Mouse (Mus musculus) urinary bladder, adult 18-20 months (tissue): ENCODE results near the gene Zfp629.
"Not testable (repeated sequence)": the region's sequence is repeated elsewhere in the genome, so short reads cannot be mapped to it uniquely, and the experiment has no call there.

Experiments used
- DNase-seq, 2 experiments: peaks; one replicate each; pipeline ENCODE4 v3.0.0; 2022; ENCODE audit warnings: low spot score in 2 of 2, mixed read lengths in 2 of 2

The Zfp629 gene

DNA sequence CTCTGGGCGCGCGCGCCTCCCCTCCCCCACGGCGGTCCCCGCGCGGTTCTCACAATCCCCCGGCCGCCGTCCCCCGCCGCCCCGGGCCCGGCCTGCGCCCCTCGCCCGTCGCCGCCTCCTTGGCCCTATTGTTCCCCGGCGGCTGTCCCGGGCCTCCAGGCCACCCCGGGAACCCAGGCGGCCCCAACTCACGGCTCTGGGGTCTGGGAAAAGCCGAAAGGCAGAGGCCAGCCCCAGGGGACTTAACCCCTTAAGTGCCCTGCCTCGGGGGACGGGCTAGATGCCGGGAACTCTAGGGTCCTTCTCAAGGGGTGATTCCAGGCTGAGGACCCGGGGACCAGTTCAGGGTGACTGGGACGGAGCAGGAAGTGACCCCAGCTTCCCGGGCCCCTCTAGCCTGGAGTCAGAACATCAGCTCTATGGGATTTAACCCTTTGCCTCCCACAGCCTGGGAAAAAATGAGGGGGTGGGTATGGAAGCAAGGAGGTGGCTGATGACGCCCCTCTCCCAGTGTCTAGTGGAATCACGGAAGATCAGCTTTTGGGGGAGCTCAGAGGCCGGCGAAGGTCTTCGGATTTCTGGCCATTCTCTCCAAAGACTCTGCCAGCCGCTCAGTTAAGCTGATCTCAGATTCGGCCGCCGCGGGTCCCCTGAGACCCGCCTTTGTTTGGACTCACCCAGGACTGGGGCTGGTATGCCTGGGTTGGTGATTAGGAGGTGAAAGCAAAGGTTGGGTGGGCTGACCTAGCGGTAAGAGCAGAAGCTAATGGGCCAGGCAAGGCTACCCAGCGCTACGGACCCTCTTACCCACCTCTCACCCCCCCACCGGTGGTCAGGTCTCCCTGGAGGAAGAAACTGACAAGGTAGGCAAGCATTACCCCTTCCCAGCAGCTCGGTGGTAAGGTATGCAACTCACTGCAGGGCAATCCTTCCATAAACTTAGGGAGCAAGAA, at the start of gene Zfp629:
Gene Zfp629, minus strand, starts transcription at position 907 of the 953 bp plus-strand sequence.
- DNase-seq = peak; percentile 49 to 64

DNA sequence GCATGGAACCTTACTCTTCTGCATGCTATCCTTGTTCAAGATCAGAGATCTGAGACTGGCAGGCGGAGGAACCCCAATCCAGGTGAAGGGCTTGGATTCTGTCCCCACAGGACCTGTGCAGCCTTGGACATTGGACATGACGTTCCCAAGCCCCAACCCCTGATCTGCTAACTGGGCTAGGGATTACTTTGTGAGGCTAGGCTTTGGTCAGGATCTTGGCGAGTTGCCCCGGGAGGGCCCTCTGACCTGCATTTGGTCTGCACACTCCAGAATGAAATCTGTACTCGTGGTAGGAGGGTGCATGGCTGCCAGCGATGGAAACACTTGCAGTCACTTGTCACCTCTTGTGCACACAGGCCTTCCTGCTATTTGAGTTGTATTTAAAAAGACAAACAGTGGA, 47.3 kb upstream of the Zfp629 start:
- DNase-seq = no peak

DNA sequence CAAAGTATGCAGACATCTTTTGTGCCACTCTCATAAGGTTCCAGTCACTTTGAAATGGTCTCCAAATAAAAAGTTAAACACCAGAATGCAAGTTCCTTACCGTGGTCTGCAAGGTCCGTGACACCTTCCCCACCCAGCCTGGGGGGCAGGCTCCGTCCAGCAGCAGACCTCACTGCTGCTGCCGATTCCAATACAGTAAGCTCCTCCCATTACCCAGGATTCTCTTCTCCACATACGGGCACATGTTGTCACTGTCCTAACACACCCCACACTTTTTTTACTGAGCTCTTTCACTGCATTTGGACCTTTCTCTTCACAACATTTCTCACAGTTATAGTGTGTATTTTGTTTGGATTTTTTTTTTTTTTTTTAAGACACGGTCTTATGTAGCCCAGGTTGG, 46.2 kb upstream of the Zfp629 start:
- no peak for DNase-seq

DNA sequence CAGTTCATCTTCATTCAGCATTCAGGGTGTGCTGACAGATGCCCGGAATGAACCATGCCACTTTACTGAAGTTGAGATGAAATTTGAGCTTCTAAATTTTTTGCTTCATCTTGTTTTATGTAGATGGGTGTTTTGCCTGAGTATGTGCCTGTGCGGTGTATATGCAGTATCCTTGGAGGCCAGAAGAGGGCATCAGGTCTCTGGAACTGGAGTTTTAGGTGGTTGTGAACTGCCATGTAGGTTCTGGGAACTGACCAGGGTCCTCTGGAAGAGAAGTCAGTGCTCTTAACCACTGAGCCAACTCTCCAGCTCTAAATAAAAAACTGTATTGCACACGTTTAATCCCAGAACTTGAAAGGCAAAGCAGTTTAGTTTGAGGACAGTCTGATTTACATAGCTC, 45.3 kb upstream of the Zfp629 start:
- no peak for DNase-seq

DNA sequence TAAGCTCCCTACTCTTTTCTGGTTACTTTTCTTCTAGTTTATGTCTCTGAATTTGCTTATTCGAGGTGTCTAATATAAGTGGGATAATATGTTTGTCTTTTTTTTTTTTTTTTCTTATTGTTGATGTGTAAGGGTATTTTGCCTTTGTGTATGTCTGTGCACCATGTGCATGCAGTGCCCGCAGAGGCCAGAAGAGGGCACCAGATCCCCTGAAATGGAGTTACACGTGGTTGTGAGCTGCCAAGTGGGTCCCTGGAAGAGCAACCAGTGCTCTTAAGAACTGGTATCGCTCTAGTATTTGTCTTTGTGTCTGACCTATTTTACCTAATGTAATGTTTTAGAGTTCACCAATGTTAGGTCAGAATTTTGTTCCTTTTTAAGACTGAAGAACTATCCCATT, 41.3 kb upstream of the Zfp629 start:
- DNase-seq = no peak

DNA sequence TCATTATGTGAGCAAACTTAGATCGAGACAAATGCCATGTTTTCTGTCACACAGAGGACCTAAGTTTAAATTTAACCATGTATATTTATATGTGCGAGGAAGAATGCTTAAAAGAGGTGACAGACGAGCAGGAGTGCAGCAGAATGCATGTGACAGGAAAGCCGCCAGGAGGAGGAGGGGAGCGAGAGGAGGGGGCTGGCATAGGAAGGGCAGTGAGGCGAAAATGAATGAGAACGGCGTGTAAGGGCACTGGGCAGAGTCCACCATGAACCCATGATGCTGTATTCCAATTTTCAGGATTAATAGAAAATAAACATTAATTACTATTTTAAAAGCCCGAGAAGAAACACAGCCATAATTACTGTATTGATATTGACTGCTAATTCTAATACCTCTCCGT, 38.7 kb upstream of the Zfp629 start:
- no peak for DNase-seq

DNA sequence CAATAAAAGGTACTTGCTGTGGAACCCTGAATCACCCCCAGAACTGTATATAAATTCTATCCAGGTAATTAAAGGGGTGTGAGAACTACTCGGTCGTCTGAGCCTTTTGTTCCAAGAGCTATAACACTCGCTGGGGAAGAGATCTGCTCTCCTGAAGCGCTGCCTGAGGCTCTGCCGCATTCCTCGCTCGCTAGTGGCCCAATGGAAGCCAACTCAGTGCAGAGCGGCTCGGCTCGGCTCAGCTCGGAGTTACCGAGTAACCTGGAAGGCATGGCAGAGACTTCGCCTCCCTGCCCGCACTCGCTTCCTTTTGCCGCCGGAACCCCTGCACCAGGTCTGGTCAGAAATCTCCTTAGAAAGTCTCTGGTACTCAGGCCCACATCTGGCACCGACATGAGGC, 36.5 kb upstream of the Zfp629 start:
- no peak for DNase-seq

DNA sequence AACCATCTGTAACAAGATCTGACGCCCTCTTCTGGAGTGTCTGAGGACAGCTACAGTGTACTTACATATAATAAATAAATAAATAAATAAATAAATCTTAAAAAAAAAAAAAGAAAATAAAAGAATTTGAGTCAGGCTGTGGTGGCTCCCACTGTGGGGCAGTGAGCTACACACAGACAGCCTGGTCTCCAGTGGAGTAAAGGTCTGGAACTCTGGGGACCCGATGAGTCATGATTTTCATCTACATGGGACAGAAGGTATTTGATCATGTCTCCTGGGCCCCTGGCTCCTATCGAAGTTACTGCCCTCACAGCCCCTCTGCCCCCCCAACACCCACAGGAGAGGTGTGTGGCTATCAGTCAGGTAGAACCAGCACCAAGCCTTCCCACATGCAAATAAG, 36.0 kb upstream of the Zfp629 start:
- DNase-seq = no peak

DNA sequence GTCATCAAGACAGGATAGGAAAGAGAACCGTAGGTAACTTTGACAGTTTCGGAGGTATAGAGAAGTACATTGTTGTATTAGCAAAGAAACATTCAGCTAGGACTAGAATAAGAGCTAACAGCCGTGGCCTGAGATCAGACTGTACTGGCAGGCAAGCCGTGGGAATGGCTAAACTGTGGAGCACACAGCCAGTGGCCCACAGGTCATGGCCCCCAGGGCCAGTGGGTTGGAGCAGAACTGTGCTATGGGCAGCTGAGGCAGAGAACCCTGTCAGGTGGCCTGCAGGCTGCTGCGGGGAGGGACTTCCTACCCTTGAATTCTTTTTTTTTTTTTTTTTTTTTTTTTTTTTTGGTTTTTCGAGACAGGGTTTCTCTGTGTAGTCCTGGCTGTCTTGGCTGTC, 33.6 kb upstream of the Zfp629 start:
- DNase-seq = no peak

DNA sequence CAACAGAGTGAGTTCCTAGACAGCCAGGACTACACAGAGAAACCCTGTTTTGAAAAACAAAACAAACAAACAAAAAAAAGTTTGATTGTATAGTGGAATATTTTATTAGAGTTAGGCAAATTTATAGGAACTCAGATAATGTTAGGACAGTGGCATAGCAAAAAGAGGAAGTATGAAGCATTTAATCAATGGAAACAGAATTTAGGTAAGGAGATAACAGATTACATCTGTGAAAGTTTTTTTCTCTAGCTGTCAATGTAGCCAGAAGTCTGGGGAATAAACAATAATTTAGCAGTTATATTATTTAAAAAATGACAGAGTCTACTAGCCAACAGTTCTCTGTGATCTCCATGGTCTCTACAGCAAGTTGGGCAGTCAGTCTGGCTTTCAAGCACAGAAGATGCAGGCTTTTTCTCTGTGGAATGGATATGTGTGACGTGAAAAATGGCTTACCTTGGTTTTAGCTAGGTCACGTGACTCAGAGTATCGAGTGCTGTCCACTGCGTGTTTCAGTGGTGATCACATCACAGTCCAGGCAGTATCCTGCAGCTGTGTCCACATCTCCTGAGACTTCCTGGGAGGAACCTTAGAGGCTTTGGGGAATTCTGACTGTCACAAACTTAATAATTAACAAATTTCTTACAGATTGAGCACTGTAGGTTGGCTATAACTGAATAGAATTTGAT, 33.1 kb upstream of the Zfp629 start:
- no peak for DNase-seq

DNA sequence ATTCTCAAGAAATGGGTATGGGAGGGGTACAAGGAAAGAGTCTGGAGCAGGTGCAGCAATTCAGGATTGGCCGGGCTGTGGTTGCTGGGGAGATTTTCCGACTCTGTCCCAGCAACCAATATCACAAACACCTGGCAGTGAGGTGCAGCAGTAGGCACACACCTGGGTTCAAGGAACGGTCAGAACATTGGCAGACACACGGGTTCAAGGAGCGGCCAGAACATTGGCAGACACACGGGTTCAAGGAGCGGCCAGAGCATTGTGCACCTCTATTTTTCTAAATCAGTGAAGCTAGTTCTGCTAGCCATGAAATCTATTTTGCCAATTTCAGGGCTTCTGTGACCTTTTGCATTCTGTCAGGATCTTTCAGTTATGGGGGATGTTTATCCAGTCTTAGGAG, 32.0 kb upstream of the Zfp629 start:
- DNase-seq = not testable (repeated sequence)

DNA sequence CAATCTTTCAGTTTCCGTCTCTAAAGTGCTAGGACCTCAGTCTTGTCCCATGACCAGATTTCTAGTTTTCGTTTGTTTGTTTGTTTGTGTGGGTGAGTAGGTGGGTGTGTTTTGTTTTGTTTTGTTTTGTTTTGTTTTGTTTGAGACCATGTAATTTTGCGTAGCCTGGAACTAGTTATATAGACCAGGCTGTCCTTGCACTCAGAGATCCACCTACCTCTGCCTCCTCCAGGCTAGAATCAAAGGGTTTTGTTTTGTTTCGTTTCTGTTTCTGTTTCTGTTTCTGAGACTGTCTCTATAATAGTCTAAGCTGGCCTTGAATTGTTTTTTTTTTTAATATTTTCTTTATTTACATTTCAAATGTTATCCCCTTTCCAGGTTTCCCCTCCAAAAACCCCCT, 30.8 kb upstream of the Zfp629 start:
- DNase-seq = no peak

DNA sequence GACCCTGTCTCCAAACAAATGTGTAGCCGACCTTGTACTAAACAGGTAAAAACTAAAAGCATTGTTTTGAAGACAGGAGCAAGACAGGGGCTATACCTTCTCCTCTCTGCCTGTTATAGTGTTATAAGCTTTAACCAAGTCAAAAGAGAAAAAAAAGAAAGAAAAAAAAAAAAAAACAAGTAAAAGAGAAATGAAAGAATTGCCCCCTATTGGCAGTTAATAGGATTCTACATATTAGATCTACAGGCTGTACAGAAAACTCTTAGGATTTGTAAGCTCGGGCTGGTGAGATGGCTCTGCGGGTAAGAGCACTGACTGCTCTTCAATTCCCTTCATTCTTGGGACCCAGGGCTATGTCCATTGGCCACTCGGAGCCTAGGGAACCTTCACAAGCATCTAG, 26.7 kb upstream of the Zfp629 start:
- DNase-seq = no peak

DNA sequence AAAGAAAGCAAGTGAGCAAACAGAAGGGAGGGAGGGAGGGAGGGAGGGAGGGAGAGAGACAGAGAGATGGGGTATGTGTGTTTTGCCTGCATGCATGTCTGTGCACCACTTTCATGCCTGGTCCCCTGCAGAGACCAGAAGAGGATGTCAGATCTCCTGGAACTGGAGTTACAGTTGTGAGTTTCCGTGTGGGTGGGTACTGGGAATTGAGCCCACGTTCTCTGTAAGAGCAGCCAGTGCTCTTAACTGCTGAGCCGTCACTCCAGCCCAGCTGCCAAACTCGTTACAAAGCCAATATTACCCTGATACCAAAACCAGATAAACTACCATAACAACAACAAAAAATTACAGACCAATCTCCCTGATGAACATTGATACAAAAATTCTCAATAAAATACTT, 25.7 kb upstream of the Zfp629 start:
- DNase-seq = no peak

DNA sequence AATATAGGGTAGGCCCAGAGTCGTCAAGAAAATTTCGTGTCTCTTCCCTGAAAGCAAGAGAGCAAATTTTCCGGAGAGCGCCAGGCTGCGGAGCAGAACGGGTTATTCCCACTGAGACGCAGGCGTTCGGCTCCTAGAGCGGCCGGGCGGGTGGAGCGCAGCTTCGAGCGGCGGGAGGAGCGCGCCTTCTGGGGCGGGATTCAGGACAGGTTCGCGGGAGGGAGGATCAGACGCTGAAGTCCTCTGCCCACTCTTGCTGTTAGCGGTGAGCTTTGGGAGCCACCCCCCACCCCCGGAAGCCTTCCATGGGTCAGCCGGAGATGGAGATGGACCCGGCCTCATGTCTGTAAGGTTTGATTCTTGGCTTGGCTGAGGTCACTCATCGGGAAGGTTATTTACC, 21.4 kb upstream of the Zfp629 start:
- peak; percentile 61 to 73 for DNase-seq

DNA sequence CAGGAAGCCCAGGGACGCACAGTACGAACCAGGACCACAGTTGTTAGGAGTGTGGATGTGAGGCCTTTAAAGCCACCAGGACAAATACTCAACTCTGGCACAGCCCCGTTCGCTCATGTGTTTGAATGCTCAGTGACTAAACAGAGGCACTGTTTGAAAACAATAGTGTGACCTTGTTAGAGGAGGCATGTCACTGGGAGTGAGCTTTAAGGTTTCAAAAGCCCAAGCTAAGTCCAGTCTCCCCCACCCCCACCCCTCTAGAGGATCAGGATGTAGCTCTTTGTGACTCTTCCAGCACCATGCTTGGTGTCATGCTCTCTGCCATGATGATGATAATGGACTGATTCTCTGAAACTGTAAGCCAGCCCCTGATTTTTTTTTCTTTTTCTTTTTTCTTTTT, 15.8 kb upstream of the Zfp629 start:
- DNase-seq = no peak

DNA sequence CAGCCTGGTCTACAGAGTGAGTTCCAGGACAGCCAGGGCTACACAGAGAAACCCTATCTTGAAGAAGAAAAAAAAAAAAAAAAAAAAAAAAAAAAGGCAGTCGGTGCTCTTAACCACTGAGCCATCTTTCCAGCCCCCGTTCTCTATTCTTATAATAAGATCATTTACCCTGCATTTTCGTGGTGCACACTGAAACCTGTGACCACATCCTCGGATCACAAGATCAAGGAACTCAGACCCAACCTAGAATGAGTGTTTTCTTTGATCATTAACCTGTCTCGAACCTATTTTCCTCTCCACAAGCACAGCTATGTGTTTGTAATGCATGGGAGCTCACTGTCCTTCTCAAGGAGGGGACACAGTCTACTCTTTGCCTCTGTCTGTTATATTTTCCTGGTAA, 13.0 kb upstream of the Zfp629 start:
- DNase-seq = no peak

DNA sequence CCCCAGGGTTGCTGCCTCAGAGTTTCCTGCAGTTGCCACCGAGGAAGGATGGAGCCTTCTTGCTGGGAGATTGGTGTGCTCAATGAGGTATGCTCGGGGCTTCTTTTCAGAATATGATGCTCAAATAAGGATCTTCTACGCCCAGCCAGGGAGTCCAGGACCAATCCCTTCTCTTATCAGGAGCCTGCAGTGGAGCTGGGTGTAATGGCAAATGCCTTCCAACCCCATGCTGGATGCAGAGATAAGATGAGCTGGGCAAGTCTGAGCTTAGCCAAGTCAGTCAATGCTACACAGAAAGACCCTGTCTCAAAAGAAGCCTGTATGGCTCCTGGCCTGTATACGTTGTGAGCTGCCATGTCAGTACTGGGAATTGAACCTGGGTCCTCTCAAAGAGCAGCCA, 10.9 kb upstream of the Zfp629 start:
- no peak for DNase-seq

DNA sequence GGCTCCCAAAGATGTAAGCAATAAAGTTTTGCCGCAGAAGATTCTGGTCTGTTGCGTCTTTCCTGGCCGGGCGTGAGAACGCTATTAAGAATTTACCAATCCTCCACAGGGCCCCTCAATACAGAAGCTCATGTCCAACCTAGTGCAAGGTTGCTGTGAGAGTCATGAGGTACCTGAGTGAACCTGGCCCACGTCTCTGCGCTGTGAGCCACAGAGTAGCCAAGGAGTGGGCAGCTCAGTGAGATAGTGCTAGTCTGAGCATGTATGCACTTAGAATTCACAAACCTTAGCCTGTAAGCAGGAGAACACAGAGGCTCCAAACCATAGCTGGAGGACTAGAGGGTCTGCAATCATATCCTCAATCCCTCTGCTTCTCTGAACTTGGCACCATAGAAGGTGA, 10.4 kb upstream of the Zfp629 start:
- DNase-seq = no peak

DNA sequence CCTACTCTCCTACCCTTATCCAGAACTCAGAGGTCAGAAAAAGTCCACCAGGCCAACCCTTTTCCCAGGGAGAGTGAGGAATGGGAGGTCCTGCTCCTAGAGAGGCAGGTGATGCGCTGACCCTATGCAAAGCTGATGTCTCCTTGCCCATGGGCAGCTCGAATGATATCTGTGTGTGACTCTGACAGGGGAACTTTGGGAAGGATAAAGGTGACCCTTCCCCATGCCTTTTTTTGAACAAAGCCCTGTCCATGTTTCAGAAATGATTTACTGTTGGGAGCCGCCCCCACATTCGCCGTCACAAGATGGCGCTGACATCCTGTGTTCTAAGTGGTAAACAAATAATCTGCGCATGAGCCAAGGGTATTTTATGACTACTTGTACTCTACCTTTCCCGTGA, 2.8 kb upstream of the Zfp629 start:
- not testable (repeated sequence) for DNase-seq

DNA sequence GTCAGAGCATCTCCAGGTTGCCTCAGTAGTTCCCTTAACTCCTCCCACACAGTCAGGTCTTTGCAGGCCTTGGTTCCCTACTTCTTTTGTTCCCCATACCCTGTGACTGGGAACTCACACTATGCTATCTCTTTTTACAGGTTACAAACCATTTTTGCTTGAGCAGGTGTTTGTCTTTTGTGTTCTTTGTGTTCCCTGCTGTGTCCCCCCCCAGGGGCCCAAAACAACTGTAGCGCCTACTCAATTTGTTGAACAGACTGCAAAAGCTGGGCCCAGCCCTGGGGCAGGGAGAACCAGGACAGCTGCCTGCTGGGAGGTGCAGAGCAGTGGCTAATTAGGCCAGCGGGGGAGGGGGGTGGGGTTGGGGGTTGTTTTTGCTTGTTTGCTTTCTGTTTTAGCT, 2.4 kb upstream of the Zfp629 start:
- no peak for DNase-seq

DNA sequence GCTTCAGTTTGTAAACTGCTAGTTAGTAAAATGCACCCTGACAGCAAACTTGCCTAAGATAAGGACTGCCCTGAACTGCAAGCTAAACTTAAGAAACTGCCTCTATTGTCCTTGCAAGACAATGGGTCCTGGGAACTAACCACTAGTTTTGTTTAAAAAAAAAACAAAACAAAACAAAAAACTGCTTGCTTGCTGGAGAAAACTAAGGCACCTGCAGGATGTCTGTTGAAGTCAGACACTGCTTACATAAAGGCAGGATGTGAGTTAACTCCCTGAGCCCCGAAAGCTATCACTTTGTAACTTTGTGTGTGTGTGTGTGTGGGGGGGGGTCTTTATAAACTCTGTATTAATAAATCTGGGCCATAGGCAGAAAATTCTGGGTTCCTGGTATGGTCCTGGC, 1.3 kb upstream of the Zfp629 start:
- DNase-seq = no peak

DNA sequence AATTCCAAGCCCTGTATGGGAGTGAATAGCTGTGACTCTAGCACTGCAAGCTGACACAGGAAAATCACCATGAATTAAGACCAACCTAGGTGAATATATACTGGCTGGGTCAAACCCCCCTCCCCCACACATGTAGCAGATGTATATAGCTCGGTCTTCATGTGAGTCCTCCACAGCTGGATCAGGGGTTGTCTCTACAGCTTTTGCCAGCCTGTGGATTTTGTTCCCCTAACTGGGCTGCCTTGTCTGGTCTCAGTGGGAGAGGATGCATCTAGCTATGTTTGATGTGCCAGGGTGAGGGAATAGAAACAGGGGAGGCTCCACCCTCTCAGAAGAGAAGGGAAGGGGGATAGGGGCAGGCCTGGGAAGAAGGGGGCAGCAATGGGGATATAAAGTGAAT, 739 bp upstream of the Zfp629 start:
- DNase-seq = no peak
